Mouse (Mus musculus): Measurements from ENCODE around the gene Adra2b. TPM values are rescaled to one million over a fixed set of nuclear protein-coding genes. Genes with fewer than 3 reads are reported as not detected.

Gene Adra2b
- polyA plus RNA-seq, 1 experiment from 2014 or later = 16.7 TPM

DNA sequence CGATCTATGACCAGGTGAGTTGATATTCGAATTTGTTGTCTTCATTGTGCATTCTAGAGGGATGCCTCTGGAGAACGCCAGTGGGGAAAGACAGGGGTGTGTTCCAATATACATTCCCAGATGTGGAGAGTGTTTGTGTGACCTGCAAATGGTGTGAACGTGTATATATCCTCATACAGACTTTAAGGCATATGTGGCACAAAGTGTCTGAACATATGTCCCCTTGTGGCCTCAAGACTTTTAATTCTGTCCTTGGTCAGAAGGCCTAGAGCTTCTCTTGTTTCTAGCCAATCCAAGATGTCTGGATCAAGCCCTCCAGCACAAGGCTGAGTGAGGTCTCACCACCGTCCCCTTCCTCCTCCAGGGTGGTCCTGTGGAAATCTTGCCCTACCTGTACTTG is 26.1 kb upstream of the Adra2b start:
- peak overlapping the region; percentile 61 for H3K4me3 ChIP-seq (ENCODE audit: low read depth, low read length)
- no peak for ATAC-seq (ENCODE audit: low read depth)
- 8% methylated on average over 5 of the region's 5 CpGs for WGBS (ENCODE audit: insufficient replicate concordance)

DNA sequence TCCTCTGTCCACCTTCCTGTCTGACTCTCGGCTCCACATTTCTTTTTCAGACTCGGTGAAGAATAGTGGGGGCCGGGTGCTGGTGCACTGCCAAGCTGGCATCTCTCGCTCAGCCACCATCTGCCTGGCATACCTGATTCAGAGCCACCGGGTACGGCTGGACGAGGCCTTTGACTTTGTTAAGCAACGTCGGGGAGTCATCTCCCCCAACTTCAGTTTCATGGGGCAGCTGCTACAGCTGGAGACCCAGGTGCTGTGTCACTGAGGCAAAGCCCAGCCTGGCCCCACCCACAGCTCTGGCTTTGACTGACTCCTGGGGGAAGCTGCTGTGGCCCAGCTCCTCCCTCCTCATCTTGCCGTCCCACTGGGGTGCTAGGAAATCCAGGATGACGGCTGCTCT is 25.5 kb upstream of the Adra2b start:
- 10% methylated on average over 11 of the region's 11 CpGs for WGBS (ENCODE audit: insufficient replicate concordance)
- Histone ChIP-seq H3K4me3 (ENCODE audit: low read depth, low read length) (peak overlapping the region; percentile 61), H3K4me1 (ENCODE audit: control insufficient read depth, low read depth, low read length) (peaks cover 12% of the 10 kb centered on the region), H3K27ac (ENCODE audit: low read length) (no peak overlapping the region), H3K9ac (ENCODE audit: low read depth, low read length) (no peak overlapping the region), H3K36me3 (ENCODE audit: control insufficient read depth, insufficient read depth) (no peaks in the 10 kb centered on the region), H3K27me3 (ENCODE audit: control insufficient read depth, insufficient read depth, low read depth, low read length) (peaks cover 31% of the 10 kb centered on the region), H3K9me3 (replicated peaks; ENCODE audit: control insufficient read depth, low read length) (no peaks in the 10 kb centered on the region), H3K4me2 (ENCODE audit: low read depth, low read length) (peak overlapping the region; percentile 34)
- ATAC-seq (ENCODE audit: low read depth) = no peak

More for the DNA sequence above, 26.1 kb upstream of the Adra2b start:
- Histone ChIP-seq H3K4me1 (ENCODE audit: control insufficient read depth, low read depth, low read length) (peaks cover 12% of the 10 kb centered on the region), H3K27me3 (ENCODE audit: control insufficient read depth, insufficient read depth, low read depth, low read length) (peaks cover 31% of the 10 kb centered on the region), H3K36me3 (ENCODE audit: control insufficient read depth, insufficient read depth) (no peaks in the 10 kb centered on the region), H3K27ac (ENCODE audit: low read length) (no peak overlapping the region), H3K9me3 (replicated peaks; ENCODE audit: control insufficient read depth, low read length) (no peaks in the 10 kb centered on the region), H3K9ac (ENCODE audit: low read depth, low read length) (no peak overlapping the region), H3K4me2 (ENCODE audit: low read depth, low read length) (peak overlapping the region; percentile 76)

GRCm38 (mm10) chr2:127338012-127338411 is 25.0 kb upstream of the Adra2b start:
- WGBS (ENCODE audit: insufficient replicate concordance) = 39% methylated on average over 7 of the region's 7 CpGs
- Histone ChIP-seq H3K36me3 (ENCODE audit: control insufficient read depth, insufficient read depth) (no peaks in the 10 kb centered on the region), H3K4me3 (ENCODE audit: low read depth, low read length) (no peak overlapping the region), H3K9me3 (replicated peaks; ENCODE audit: control insufficient read depth, low read length) (no peaks in the 10 kb centered on the region), H3K27ac (ENCODE audit: low read length) (no peak overlapping the region), H3K4me2 (ENCODE audit: low read depth, low read length) (peak overlapping the region; percentile 34), H3K27me3 (ENCODE audit: control insufficient read depth, insufficient read depth, low read depth, low read length) (peaks cover 31% of the 10 kb centered on the region), H3K9ac (ENCODE audit: low read depth, low read length) (no peak overlapping the region), H3K4me1 (ENCODE audit: control insufficient read depth, low read depth, low read length) (peaks cover 12% of the 10 kb centered on the region)
- no peak for ATAC-seq (ENCODE audit: low read depth)

DNA sequence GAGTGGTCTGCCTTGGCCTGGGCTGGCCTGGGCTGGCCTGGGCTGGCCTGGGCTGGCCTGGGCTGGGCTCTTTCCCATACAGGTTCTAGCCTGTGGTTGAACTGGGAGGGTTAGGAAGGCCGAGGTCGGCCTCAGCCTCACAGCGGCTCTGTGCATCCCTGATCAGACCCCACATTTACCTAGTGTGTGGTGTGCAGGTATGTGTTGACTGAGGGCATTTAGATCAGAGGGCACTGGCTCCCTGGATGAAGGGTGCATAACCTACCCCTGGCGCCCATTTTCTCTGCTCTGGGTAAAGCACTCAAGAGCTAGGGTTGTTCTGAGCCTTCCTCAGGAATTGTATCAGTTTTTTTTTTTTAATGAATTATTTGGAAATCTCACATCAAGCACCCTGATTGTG is 24.6 kb upstream of the Adra2b start, which contains the start of gene Astl:
Astl (plus strand) TSS at position 224 of the 400 bp plus-strand sequence.
- Histone ChIP-seq H3K27ac (ENCODE audit: low read length) (no peak within 1 kb of the TSS), H3K36me3 (ENCODE audit: control insufficient read depth, insufficient read depth) (no peaks in the 10 kb centered on the region), H3K4me1 (ENCODE audit: control insufficient read depth, low read depth, low read length) (peaks cover 12% of the 10 kb centered on the region), H3K9me3 (replicated peaks; ENCODE audit: control insufficient read depth, low read length) (no peaks in the 10 kb centered on the region), H3K9ac (ENCODE audit: low read depth, low read length) (no peak within 1 kb of the TSS), H3K4me3 (ENCODE audit: low read depth, low read length) (peak within 1 kb of the TSS; percentile 61), H3K27me3 (ENCODE audit: control insufficient read depth, insufficient read depth, low read depth, low read length) (peaks cover 31% of the 10 kb centered on the region), H3K4me2 (ENCODE audit: low read depth, low read length) (peak within 1 kb of the TSS; percentile 34)
- 47% methylated on average over 4 of the region's 4 CpGs for WGBS (ENCODE audit: insufficient replicate concordance)
- ATAC-seq (ENCODE audit: low read depth) = no peak

DNA sequence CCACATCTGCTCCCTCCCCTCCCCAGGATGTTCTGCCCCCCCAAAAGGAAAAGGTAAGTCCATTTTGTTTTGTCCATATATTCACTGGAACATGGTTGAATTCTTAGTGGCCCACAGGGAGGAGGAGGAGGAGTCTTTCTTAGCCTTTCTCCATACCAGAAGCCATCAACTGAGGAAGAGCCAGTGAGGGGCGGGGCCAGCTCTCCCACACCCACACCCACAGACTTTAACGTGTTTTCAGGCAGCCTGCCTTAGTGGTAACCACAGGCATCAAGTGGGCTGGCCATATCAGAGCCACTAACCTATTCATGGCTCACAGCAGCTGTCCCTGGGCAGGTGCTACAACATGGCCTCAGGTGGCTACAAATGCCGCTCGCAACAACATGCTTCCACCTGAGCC is 24.2 kb upstream of the Adra2b start:
- no peak overlapping the region for H3K4me3 ChIP-seq (ENCODE audit: low read depth, low read length)
- ATAC-seq (ENCODE audit: low read depth) = no peak
- H3K4me2 ChIP-seq (ENCODE audit: low read depth, low read length) = no peak overlapping the region
- no peak overlapping the region for H3K9ac ChIP-seq (ENCODE audit: low read depth, low read length)
- peaks cover 12% of the 10 kb centered on the region for H3K4me1 ChIP-seq (ENCODE audit: control insufficient read depth, low read depth, low read length)
- 54% methylated on average over 4 of the region's 4 CpGs for WGBS (ENCODE audit: insufficient replicate concordance)
- no peaks in the 10 kb centered on the region for H3K36me3 ChIP-seq (ENCODE audit: control insufficient read depth, insufficient read depth)
- no peak overlapping the region for H3K27ac ChIP-seq (ENCODE audit: low read length)
- no peaks in the 10 kb centered on the region for H3K9me3 ChIP-seq (replicated peaks; ENCODE audit: control insufficient read depth, low read length)
- H3K27me3 ChIP-seq (ENCODE audit: control insufficient read depth, insufficient read depth, low read depth, low read length) = peaks cover 31% of the 10 kb centered on the region

- Histone ChIP-seq H3K27ac (ENCODE audit: low read length) (no peak overlapping the region), H3K9me3 (replicated peaks; ENCODE audit: control insufficient read depth, low read length) (no peaks in the 10 kb centered on the region), H3K9ac (ENCODE audit: low read depth, low read length) (no peak overlapping the region), H3K4me1 (ENCODE audit: control insufficient read depth, low read depth, low read length) (peaks cover 12% of the 10 kb centered on the region), H3K27me3 (ENCODE audit: control insufficient read depth, insufficient read depth, low read depth, low read length) (peaks cover 31% of the 10 kb centered on the region), H3K4me2 (ENCODE audit: low read depth, low read length) (no peak overlapping the region), H3K36me3 (ENCODE audit: control insufficient read depth, insufficient read depth) (no peaks in the 10 kb centered on the region), H3K4me3 (ENCODE audit: low read depth, low read length) (no peak overlapping the region)
- no peak for ATAC-seq (ENCODE audit: low read depth)
- 60% methylated on average over 6 of the region's 6 CpGs for WGBS (ENCODE audit: insufficient replicate concordance)
Observed at GRCm38 (mm10) chr2:127339262-127339661, 23.7 kb upstream of the Adra2b start.

DNA sequence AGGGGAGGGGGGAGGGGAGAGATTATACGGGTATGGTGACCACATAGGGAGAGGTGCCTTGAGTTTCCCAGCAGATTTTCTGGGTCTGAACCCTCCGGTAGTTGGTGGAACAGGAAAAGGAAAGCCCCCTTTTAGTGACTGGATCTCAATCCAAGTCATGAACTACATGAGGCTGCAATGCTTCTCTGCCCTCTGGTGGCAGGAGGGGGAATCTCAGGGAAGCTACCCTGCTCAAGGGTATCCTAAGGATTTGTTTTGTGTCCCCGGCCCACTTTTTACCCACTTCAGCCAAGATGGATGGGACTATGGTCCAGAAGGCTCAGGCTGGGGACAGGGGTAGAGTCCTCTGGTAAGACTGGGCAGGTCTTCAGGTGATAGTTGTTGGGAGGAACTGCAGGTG is 21.8 kb upstream of the Adra2b start:
- H3K4me1 ChIP-seq (ENCODE audit: control insufficient read depth, low read depth, low read length) = peaks cover 5% of the 10 kb centered on the region
- H3K27me3 ChIP-seq (ENCODE audit: control insufficient read depth, insufficient read depth, low read depth, low read length) = peaks cover 16% of the 10 kb centered on the region
- no peak overlapping the region for H3K4me3 ChIP-seq (ENCODE audit: low read depth, low read length)
- no peak; the same call in 1 of the 2 replicates for ATAC-seq (ENCODE audit: low read depth)
- no peak overlapping the region for H3K4me2 ChIP-seq (ENCODE audit: low read depth, low read length)
- H3K9me3 ChIP-seq (replicated peaks; ENCODE audit: control insufficient read depth, low read length) = no peaks in the 10 kb centered on the region
- 6% methylated on average over 3 of the region's 3 CpGs for WGBS (ENCODE audit: insufficient replicate concordance)
- no peaks in the 10 kb centered on the region for H3K36me3 ChIP-seq (ENCODE audit: control insufficient read depth, insufficient read depth)
- H3K27ac ChIP-seq (ENCODE audit: low read length) = no peak overlapping the region
- H3K9ac ChIP-seq (ENCODE audit: low read depth, low read length) = no peak overlapping the region

- Histone ChIP-seq H3K27me3 (ENCODE audit: control insufficient read depth, insufficient read depth, low read depth, low read length) (no peaks in the 10 kb centered on the region), H3K36me3 (ENCODE audit: control insufficient read depth, insufficient read depth) (no peaks in the 10 kb centered on the region), H3K4me3 (ENCODE audit: low read depth, low read length) (no peak overlapping the region), H3K27ac (ENCODE audit: low read length) (no peak overlapping the region), H3K4me1 (ENCODE audit: control insufficient read depth, low read depth, low read length) (no peaks in the 10 kb centered on the region), H3K9ac (ENCODE audit: low read depth, low read length) (no peak overlapping the region), H3K4me2 (ENCODE audit: low read depth, low read length) (no peak overlapping the region), H3K9me3 (replicated peaks; ENCODE audit: control insufficient read depth, low read length) (no peaks in the 10 kb centered on the region)
- no peak for ATAC-seq (ENCODE audit: low read depth)
- 30% methylated on average over 1 of the region's 1 CpGs for WGBS (ENCODE audit: insufficient replicate concordance)
Observed at GRCm38 (mm10) chr2:127346334-127346733, 16.7 kb upstream of the Adra2b start.

DNA sequence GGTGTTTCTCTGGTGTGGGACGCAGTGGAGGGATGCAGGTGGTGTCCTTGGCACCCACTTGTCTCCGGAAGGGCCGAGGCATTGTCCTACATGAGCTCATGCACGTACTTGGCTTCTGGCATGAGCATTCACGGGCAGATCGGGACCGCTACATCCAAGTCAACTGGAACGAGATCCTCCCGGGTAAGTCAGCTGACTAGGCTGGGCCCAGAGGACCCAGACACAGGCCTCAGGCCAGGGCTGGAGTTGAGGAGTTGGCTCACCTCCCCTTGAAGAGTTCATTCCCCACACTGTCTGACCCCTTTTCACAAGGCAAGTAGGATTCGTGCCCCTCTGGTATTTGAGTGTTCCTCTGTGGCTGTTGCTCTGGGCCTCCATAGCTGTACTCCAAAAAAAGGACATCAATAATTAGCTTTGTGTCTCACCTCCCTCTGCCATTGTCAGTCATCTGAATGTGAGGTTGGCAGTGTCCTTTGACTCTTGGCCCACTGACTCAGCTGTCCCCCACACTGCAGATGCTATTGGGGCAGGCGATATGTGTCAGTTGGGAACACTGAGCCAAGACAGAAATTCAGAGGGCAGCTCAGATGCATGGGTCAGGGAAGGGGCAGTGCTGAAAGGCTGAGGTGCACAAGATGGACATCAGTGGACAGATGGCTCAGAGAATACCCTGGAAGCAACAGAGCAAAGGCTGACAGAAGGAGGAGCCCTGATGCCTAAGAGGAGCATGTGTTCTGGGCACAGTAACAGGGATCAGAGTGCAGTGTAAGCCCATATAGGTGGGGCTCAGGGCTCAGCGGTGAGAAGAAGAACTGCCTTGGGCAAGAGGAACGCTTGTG is 15.6 kb upstream of the Adra2b start:
- ATAC-seq (ENCODE audit: low read depth) = no peak
- 64% methylated on average over 13 of the region's 13 CpGs for WGBS (ENCODE audit: insufficient replicate concordance)
- H3K27ac ChIP-seq (ENCODE audit: low read length) = no peak overlapping the region
- H3K4me1 ChIP-seq (ENCODE audit: control insufficient read depth, low read depth, low read length) = no peaks in the 10 kb centered on the region
- H3K4me2 ChIP-seq (ENCODE audit: low read depth, low read length) = no peak overlapping the region
- H3K36me3 ChIP-seq (ENCODE audit: control insufficient read depth, insufficient read depth) = no peaks in the 10 kb centered on the region
- H3K9ac ChIP-seq (ENCODE audit: low read depth, low read length) = no peak overlapping the region
- H3K9me3 ChIP-seq (replicated peaks; ENCODE audit: control insufficient read depth, low read length) = no peaks in the 10 kb centered on the region
- no peaks in the 10 kb centered on the region for H3K27me3 ChIP-seq (ENCODE audit: control insufficient read depth, insufficient read depth, low read depth, low read length)
- no peak overlapping the region for H3K4me3 ChIP-seq (ENCODE audit: low read depth, low read length)
